Mouse (Mus musculus) kidney, adult 2 months (tissue): ENCODE measurements around the gene Gm20479.

Experiments
- CTCF ChIP-seq: fragments of 200-500 bp; conservative IDR thresholded peaks from 2 replicates; pipeline ENCODE4 v1.5.1; 2011; ENCODE audit warnings: low read depth, mild to moderate bottlenecking, control low read depth, low read length, moderate library complexity, mixed read lengths; ENCODE audit not compliant: insufficient read depth, insufficient read length
- POLR2A ChIP-seq: fragments of 200-500 bp; IDR thresholded peaks from one replicate; pipeline ENCODE4 v1.6.1; 2011; ENCODE audit warnings: low read depth, low read length, control low read depth

DNA sequence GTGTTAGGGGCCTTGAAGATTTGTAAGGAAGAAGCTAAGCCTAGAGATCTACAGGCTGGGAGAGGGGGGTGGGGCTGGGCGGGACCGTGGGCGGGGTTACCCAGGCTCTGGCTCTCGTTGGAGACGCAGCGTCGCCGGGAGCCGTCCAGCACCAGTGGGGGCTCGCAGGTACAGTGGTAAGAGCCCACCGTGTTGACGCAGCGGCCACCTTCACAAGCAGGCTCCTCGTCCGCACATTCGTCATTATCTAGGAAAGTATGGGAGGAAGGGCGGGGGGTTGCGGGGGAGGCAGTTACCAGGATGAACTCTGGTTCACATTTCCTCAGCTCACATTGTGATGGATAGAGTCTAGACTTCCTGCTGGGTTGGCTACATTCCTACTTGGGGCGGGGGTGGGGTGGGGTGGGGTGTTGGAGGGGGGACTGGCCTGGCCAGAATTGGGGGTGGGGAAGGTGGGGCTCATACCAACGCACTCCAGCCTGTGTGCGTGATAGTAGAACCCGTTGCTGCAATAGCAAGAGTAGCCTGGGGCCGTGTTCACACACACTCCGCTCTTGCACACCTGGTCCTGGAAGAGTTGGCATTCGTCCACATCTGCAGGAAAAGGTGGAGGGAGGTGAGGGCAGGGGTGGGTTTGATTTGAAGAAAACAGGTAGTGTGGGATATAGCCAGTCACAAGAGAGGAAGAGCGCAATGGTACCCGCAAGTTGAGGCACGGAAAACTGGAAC lies 48.2 kb downstream of the Gm20479 start:
- TF ChIP-seq CTCF (no peak), POLR2A (no peak)
